18 mouse cellular contexts compared by ENCODE assay signal in genomic region chr14:69494522-69494921, GRCm38 (mm10). TPM values are rescaled to one million over a fixed set of nuclear protein-coding genes. Genes with fewer than 3 reads are reported as not detected.
"Had no signal": no experiment of that assay in that cellular context is flagged by ENCODE, and none has a peak within 500 bp of the region (broad histone marks: within the 10 kb centered on the region; RNA-seq: fewer than 3 reads in every experiment).

No protein-coding gene starts in this region.

RNA-seq across cellular contexts. Expression of gene Gm16867, which starts 8.6 kb away (rescaled TPM):
- polyA plus RNA-seq: limb, embryonic 10.5 days; lung, embryonic 16.5 days; midbrain, embryonic 10.5 days; midbrain, embryonic 13.5 days; midbrain, embryonic 16.5 days; myocyte; neural tube, embryonic 13.5 days; stomach, embryonic 16.5 days; urinary bladder, adult 2 months had no signal

RNA-seq across cellular contexts. Expression of gene Gm27179, which starts 17.8 kb away (rescaled TPM):
- total RNA-seq: layer of hippocampus, adult 2 months; left cerebral cortex, adult 18-20 months; left cerebral cortex, postnatal 25 days; megakaryocyte, adult 5-6 weeks; monocyte, adult 5-6 weeks; neutrophil, adult 5-6 weeks had no signal
- polyA plus RNA-seq: inflammation-experienced regulatory T-cells, adult 6 months; kidney, postnatal 0 days; limb, embryonic 10.5 days; limb, embryonic 13.5 days; lung, embryonic 16.5 days; midbrain, embryonic 10.5 days; midbrain, embryonic 13.5 days; midbrain, embryonic 16.5 days; myocyte; neural tube, embryonic 13.5 days; urinary bladder, adult 2 months had no signal
